Mouse (Mus musculus): ENCODE results near the gene Cep83. TPM values are rescaled to one million over a fixed set of nuclear protein-coding genes. Genes with fewer than 3 reads are reported as not detected.

The Cep83 gene
- polyA plus RNA-seq, 2 experiments, result 21.4 to 27.6 TPM

DNA sequence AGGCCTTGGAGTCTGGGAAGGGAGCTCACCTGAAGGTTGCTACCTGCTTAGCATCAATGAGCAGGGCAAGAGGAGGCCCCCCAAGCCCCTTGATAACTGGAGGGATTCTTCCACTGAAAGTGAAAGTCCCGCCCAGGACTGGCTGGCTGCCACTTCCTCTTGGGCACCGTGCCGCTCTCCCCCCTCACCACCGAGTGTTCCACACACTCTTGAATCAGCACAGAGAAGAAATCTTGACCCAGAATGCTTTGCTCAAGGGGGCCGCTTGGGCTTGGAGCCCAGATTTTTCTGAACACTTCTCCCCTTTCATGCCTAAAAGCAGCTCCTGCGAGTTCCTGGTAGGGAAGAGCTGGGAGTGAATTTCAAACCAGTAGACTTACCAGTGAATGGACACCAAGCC is 141.0 kb downstream of the Cep83 start:
- Histone ChIP-seq H3K4me2 (replicated peaks; ENCODE audit: low read depth, low read length, severe bottlenecking) (no peak overlapping the region; the same call in 1 of the 2 replicates), H3K4me1 (ENCODE audit: control insufficient read depth, insufficient read depth, low read length) (peaks cover 41% of the 10 kb centered on the region), H3K36me3 (ENCODE audit: control insufficient read depth, insufficient read depth, low read length) (no peaks in the 10 kb centered on the region), H3K4me3 (replicated peaks; ENCODE audit: low read length) (no peak overlapping the region), H3K27ac (replicated peaks; ENCODE audit: low read depth, low read length) (peak overlapping the region; percentile 66), H3K9ac (ENCODE audit: low read depth, low read length, severe bottlenecking) (no peak overlapping the region), H3K9me3 (ENCODE audit: control insufficient read depth, low read length) (no peaks in the 10 kb centered on the region), H3K27me3 (ENCODE audit: control insufficient read depth, insufficient read depth, low read length) (no peaks in the 10 kb centered on the region)
- ATAC-seq (ENCODE audit: low FRiP score, low read depth) (peak; percentile 73), DNase-seq (ENCODE audit: low spot score) (peak; percentile 92)
- no peak for TF ChIP-seq POLR2A (IDR thresholded peaks at IDR 0.05; ENCODE audit: borderline replicate concordance, extremely low read depth, insufficient read depth, insufficient read length)
- WGBS, result 20% methylated on average over 6 of the region's 6 CpGs

DNA sequence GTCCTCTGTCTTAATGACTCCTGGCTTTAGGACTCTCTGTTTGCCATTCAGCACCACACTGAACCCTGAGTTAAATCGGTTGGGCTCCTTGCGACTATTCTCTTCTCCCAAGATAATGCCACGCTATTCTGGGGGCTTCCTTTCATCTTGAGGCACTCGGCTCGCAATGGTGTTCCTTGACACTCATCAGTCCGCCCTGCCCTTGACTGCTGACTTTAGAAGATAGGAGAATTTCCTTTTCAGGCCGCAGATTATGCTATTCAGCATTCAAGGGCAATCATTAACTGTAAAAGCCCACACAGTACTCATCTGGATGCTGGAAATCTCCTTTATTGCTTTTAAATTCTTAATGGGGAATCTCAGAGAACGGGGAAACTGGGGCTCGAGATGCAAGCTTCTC is 147.4 kb downstream of the Cep83 start:
- Histone ChIP-seq H3K4me2 (replicated peaks; ENCODE audit: low read depth, low read length, severe bottlenecking) (no peak overlapping the region), H3K27me3 (ENCODE audit: control insufficient read depth, insufficient read depth, low read length) (no peaks in the 10 kb centered on the region), H3K9me3 (ENCODE audit: control insufficient read depth, low read length) (no peaks in the 10 kb centered on the region), H3K4me1 (ENCODE audit: control insufficient read depth, insufficient read depth, low read length) (no peaks in the 10 kb centered on the region), H3K36me3 (ENCODE audit: control insufficient read depth, insufficient read depth, low read length) (no peaks in the 10 kb centered on the region), H3K27ac (replicated peaks; ENCODE audit: low read depth, low read length) (no peak overlapping the region), H3K9ac (ENCODE audit: low read depth, low read length, severe bottlenecking) (no peak overlapping the region), H3K4me3 (replicated peaks; ENCODE audit: low read length) (no peak overlapping the region)
- DNase-seq (ENCODE audit: low spot score) (no peak), ATAC-seq (ENCODE audit: low FRiP score, low read depth) (no peak)
- 81% methylated on average over 9 of the region's 9 CpGs for WGBS
- TF ChIP-seq POLR2A (IDR thresholded peaks at IDR 0.05; ENCODE audit: borderline replicate concordance, extremely low read depth, insufficient read depth, insufficient read length), result no peak

Data from limb, embryonic 14.5 days (tissue).